Mouse (Mus musculus) hindbrain, embryonic 12.5 days (tissue): ENCODE data around the gene Sds. TPM values are rescaled to one million over a fixed set of nuclear protein-coding genes. Genes with fewer than 3 reads are reported as not detected.
"Not testable (repeated sequence)": the region's sequence is repeated elsewhere in the genome, so short reads cannot be mapped to it uniquely, and the experiment has no call there.

Experiments
- ATAC-seq: fragments of 200-750 bp; cut with Nextera tagmentation; 2 replicates; pipeline ENCODE4 v1.8.0; 2017; ENCODE audit warnings: moderate TSS enrichment; ENCODE audit not compliant: low FRiP score
- H3K27ac ChIP-seq: fragments of 300-500 bp; sonication (generic); 2 replicates; pipeline ENCODE4 v1.5.1; 2016; ENCODE audit warnings: mild to moderate bottlenecking
- H3K27me3 ChIP-seq: fragments of 300-500 bp; sonication (generic); 2 replicates; pipeline ENCODE4 v1.6.1; 2016; ENCODE audit warnings: mild to moderate bottlenecking
- H3K36me3 ChIP-seq: fragments of 300-500 bp; sonication (generic); 2 replicates; pipeline ENCODE4 v1.6.1; 2016; ENCODE audit warnings: mild to moderate bottlenecking
- H3K4me1 ChIP-seq: fragments of 300-500 bp; sonication (generic); 2 replicates; pipeline ENCODE4 v1.6.1; 2016
- H3K4me2 ChIP-seq: fragments of 300-500 bp; sonication (generic); replicated peaks from 2 replicates; pipeline ENCODE4 v1.6.1; 2016; ENCODE audit warnings: mild to moderate bottlenecking
- H3K4me3 ChIP-seq: fragments of 300-500 bp; sonication (generic); 2 replicates; pipeline ENCODE4 v1.5.1; 2016; ENCODE audit warnings: mild to moderate bottlenecking
- H3K9ac ChIP-seq: fragments of 300-500 bp; sonication (generic); 2 replicates; pipeline ENCODE4 v1.6.1; 2016; ENCODE audit warnings: mild to moderate bottlenecking, moderate library complexity
- H3K9me3 ChIP-seq: fragments of 300-500 bp; sonication (generic); replicated peaks from 2 replicates; pipeline ENCODE4 v1.6.1; 2016; ENCODE audit warnings: mild to moderate bottlenecking
- WGBS: fragments of 180-500 bp; shearing (Covaris S2); methylation state at CpG from one replicate; pipeline ENCODE4 v1.1.7; 2016; 5-methylcytosine and 5-hydroxymethylcytosine counted together
- polyA plus RNA-seq: library from polyadenylated mRNA; unstranded; fragments of >200 nt; fragmentation: Nextera tagmentation; extraction: Ambion mirVana; gene quantifications from 2 replicates; pipeline ENCODE4 v1.2.1, GENCODE M21; 2016

The Sds gene
- polyA plus RNA-seq, 1 experiment from 2014 or later = not detected

- peaks cover 31% of the 10 kb centered on the region for H3K36me3 ChIP-seq
- H3K9me3 ChIP-seq = no peaks in the 10 kb centered on the region
- no peak for ATAC-seq
- H3K4me2 ChIP-seq = no peak overlapping the region
- H3K27me3 ChIP-seq = no peaks in the 10 kb centered on the region
- H3K9ac ChIP-seq = no peak overlapping the region
- 74% methylated on average over 10 of the region's 10 CpGs for WGBS
- peaks cover 7% of the 10 kb centered on the region for H3K4me1 ChIP-seq
- no peak overlapping the region for H3K27ac ChIP-seq
- no peak overlapping the region for H3K4me3 ChIP-seq
Observed at GRCm38 (mm10) chr5:120495064-120495702, 18.9 kb downstream of the Sds start.

GRCm38 (mm10) chr5:120495703-120496226 lies 19.4 kb downstream of the Sds start:
- Histone ChIP-seq H3K4me3 (no peak overlapping the region), H3K27me3 (no peaks in the 10 kb centered on the region), H3K9me3 (no peaks in the 10 kb centered on the region), H3K4me1 (peaks cover 7% of the 10 kb centered on the region), H3K9ac (no peak overlapping the region), H3K4me2 (no peak overlapping the region), H3K27ac (no peak overlapping the region), H3K36me3 (peaks cover 31% of the 10 kb centered on the region)
- ATAC-seq = no peak
- WGBS = 92% methylated on average over 13 of the region's 13 CpGs

DNA sequence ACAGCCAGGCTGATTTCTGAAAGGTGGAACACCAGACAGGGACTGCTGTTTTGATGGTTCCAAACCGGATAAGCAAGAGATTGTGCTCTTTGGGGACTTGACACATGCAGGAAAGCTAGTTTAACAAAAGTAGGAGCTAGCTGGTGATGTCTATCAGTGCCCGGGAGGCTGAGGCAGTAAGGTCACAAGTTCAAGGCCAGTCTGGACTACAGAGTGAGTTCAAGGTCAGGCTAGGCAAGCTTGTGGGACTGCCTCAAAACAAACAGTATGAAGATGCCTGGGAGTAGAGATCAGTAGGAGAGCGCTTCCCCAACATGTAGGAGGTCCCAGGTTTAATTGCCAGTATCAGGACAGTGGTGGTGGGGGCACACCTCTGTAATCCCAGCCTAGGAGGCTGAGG lies 20.7 kb downstream of the Sds start:
- Histone ChIP-seq H3K4me3 (no peak overlapping the region), H3K9ac (no peak overlapping the region), H3K36me3 (peaks cover 29% of the 10 kb centered on the region), H3K9me3 (no peaks in the 10 kb centered on the region), H3K27me3 (no peaks in the 10 kb centered on the region), H3K27ac (no peak overlapping the region), H3K4me1 (peaks cover 10% of the 10 kb centered on the region), H3K4me2 (no peak overlapping the region)
- no peak for ATAC-seq
- WGBS = 90% methylated on average over 3 of the region's 3 CpGs

DNA sequence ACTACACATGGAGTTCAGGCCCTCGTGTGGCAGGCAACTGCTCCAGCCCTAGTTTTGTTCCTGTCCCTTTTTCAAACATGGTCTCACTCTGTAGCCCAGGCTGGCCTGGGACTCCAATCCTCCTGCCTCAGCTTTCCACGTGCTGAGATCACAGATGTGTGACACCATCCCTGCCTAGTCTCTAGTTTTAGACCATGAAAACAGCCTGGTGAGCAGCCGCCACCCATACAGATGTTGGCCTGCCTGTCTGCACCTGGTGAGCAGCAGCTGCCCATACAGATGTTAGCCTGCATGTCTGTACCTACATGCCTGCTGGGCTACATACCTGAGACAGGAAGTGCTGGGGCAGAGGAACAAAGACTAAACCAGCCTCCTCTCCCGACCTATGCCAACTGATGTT lies 22.9 kb downstream of the Sds start:
- H3K9ac ChIP-seq = no peak overlapping the region
- no peaks in the 10 kb centered on the region for H3K9me3 ChIP-seq
- 84% methylated on average over 4 of the region's 4 CpGs for WGBS

DNA sequence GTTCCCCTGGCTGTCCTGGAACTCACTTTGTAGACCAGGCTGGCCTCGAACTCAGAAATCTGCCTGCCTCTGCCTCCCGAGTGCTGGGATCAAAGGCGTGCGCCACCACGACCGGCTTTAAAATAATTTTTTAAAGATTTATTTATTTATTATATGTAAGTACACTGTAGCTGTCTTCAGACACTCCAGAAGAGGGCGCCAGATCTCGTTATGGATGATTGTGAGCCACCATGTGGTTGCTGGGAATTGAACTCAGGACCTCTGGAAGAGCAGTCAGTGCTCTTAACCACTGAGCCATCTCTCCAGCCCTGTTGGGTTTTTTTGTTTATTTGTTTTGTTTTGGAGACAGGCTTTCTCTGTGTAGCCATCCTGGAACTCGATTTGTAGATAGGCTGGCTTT lies 24.3 kb downstream of the Sds start:
- ATAC-seq, H3K36me3 ChIP-seq, H3K4me3 ChIP-seq, H3K27me3 ChIP-seq, H3K9me3 ChIP-seq, H3K27ac ChIP-seq, H3K4me2 ChIP-seq, H3K9ac ChIP-seq: not testable (repeated sequence)
- H3K4me1 ChIP-seq = peaks cover 19% of the 10 kb centered on the region
- WGBS = 88% methylated on average over 9 of the region's 9 CpGs

More for the DNA sequence above, 22.9 kb downstream of the Sds start:
- H3K36me3 ChIP-seq = peaks cover 15% of the 10 kb centered on the region; the same call in 1 of the 2 replicates
- H3K4me2 ChIP-seq = no peak overlapping the region
- H3K4me3 ChIP-seq = no peak overlapping the region
- no peak for ATAC-seq
- peaks cover 18% of the 10 kb centered on the region for H3K4me1 ChIP-seq
- H3K27ac ChIP-seq = no peak overlapping the region
- no peaks in the 10 kb centered on the region for H3K27me3 ChIP-seq

- no peak overlapping the region for H3K27ac ChIP-seq
- H3K9ac ChIP-seq = peak overlapping the region; percentile 88; the same call in 1 of the 2 replicates
- ATAC-seq = no peak
- H3K27me3 ChIP-seq = no peaks in the 10 kb centered on the region
- 70% methylated on average over 9 of the region's 9 CpGs for WGBS
- 0 out of 2 replicates have a peak, but pooled peaks cover 6% of the 10 kb centered on the region for H3K36me3 ChIP-seq
- no peaks in the 10 kb centered on the region for H3K9me3 ChIP-seq
- peak overlapping the region; percentile 94 for H3K4me2 ChIP-seq
- peak overlapping the region; percentile 91 for H3K4me3 ChIP-seq
- peaks cover 19% of the 10 kb centered on the region for H3K4me1 ChIP-seq
Observed at GRCm38 (mm10) chr5:120502147-120502621, 25.9 kb downstream of the Sds start.

GRCm38 (mm10) chr5:120502675-120503143 lies 26.4 kb downstream of the Sds start:
- H3K27ac ChIP-seq = no peak overlapping the region
- no peaks in the 10 kb centered on the region; the same call in 1 of the 2 replicates for H3K27me3 ChIP-seq
- peak overlapping the region; percentile 88 for H3K9ac ChIP-seq
- WGBS = 8% methylated on average over 12 of the region's 12 CpGs
- no peaks in the 10 kb centered on the region for H3K9me3 ChIP-seq
- H3K4me2 ChIP-seq = peak overlapping the region; percentile 94
- H3K4me1 ChIP-seq = peaks cover 21% of the 10 kb centered on the region
- H3K4me3 ChIP-seq = peak overlapping the region; percentile 91
- no peak for ATAC-seq
- H3K36me3 ChIP-seq = 0 out of 2 replicates have a peak, but pooled peaks cover 6% of the 10 kb centered on the region

DNA sequence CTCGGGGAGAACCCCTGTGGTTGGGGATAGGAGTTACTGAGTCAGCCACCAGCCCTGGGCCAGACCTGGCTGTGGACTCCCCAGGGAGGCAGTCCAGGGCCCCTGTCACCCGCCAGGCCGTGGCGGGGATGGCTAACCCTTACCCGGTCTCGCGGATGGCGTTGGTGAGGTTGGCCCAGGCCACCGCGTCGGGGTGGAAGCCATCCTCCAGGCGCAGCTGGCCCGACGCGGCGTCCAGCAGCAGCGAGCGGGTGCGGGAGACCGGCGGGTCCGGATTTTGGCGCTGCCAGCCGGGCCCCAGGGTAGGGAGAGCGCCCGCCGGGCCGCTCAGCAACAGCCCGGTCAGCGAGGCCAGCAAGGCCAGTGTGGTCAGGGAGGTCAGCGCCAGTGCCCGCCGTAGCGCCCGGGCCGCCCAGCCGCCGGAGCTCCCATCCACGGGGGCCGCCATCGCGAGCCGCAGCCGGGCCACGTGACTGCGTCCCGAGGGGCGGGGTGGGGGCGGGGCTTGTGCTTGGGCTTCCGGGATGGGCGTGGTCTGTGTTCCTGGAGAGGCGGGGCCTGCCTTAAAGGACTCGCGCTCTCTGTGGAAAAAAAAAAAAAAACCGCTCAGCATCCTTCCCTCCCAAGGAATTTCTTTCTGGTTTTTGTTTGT lies 26.9 kb downstream of the Sds start, which contains the start of gene Plbd2:
Gene Plbd2, minus strand, starts transcription at position 482 of the 652 bp plus-strand sequence.
- Histone ChIP-seq H3K27ac (peak within 1 kb of the TSS; percentile 35; the same call in 1 of the 2 replicates), H3K27me3 (no peaks in the 10 kb centered on the region; the same call in 1 of the 2 replicates), H3K9ac (peak within 1 kb of the TSS; percentile 88), H3K4me1 (peaks cover 21% of the 10 kb centered on the region), H3K4me3 (peak within 1 kb of the TSS; percentile 91), H3K9me3 (no peaks in the 10 kb centered on the region), H3K36me3 (0 out of 2 replicates have a peak, but pooled peaks cover 5% of the 10 kb centered on the region), H3K4me2 (peak within 1 kb of the TSS; percentile 94)
- peak; percentile 73 for ATAC-seq
- WGBS = 1% methylated on average over 48 of the region's 55 CpGs

DNA sequence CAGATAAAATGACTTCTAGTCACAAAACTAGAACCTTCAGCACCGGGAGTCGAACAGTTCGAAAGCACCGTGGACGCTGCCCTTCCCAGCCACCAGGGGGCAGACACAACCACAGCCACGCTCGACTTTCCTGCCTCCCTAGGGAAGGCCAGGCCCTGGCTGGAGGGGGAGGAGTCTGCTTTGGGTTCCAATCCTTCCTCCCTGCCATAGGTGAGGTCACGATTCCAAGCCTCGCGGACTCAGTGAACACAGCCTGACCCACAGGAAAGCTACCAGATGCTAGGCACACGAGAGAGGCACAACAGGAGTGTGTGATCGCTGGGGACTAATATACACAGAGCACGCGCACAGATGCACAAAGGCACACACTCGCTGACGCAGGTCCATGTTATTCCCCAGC lies 29.0 kb downstream of the Sds start:
- Histone ChIP-seq H3K9ac (no peak overlapping the region), H3K9me3 (no peaks in the 10 kb centered on the region), H3K27me3 (no peaks in the 10 kb centered on the region; the same call in 1 of the 2 replicates), H3K36me3 (no peaks in the 10 kb centered on the region), H3K27ac (no peak overlapping the region), H3K4me2 (0 out of 2 replicates have a peak overlapping the region, but pooled peaks have one; percentile 3), H3K4me3 (no peak overlapping the region), H3K4me1 (peaks cover 21% of the 10 kb centered on the region)
- WGBS = 23% methylated on average over 16 of the region's 16 CpGs
- ATAC-seq = no peak

DNA sequence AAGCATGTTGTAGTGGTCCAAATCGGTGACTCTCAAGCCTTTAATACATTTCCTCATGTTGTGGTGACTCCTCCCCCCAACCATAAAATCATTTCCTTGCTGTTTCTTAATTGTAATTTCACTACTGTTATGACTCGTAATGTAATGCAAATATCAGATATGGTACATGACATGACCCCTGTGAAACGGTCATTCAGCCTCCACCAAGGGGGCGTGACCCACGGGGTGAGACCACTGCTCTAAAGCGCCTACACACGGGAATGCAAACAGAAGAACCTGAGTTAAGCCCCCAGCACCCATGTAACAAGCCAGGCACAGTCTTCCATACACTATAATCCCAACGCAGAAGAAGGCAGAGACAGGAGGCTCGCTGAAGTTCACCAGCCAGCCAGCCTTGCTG lies 29.5 kb downstream of the Sds start:
- no peak for ATAC-seq
- no peaks in the 10 kb centered on the region for H3K9me3 ChIP-seq
- H3K9ac ChIP-seq = no peak overlapping the region
- no peaks in the 10 kb centered on the region for H3K36me3 ChIP-seq
- no peaks in the 10 kb centered on the region; the same call in 1 of the 2 replicates for H3K27me3 ChIP-seq
- 76% methylated on average over 9 of the region's 9 CpGs for WGBS
- H3K27ac ChIP-seq = no peak overlapping the region
- H3K4me3 ChIP-seq = no peak overlapping the region
- H3K4me1 ChIP-seq = peaks cover 22% of the 10 kb centered on the region
- no peak overlapping the region for H3K4me2 ChIP-seq

DNA sequence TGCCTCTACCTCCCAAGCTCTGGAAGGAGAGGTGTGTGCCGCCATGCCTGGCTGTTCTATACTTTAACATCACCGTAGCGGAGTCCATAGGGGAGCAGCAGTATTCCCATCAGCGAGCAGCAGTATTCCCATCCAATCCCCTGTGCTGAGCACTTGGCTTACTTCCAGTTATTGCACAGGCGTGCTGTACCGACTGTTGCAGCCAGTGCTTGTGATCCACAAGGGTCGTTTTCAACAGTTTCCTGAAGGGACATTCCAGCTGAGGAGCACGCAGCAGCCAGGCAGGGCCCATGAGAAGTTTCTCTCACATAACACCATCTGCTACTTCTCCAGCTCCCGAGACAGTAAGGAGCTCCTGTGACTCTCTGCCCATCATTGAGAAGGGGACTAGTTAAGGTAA lies 30.2 kb downstream of the Sds start:
- H3K4me2 ChIP-seq = no peak overlapping the region
- no peak for ATAC-seq
- no peak overlapping the region for H3K4me3 ChIP-seq
- H3K4me1 ChIP-seq = peaks cover 29% of the 10 kb centered on the region
- H3K27ac ChIP-seq = no peak overlapping the region
- no peaks in the 10 kb centered on the region for H3K36me3 ChIP-seq
- H3K9ac ChIP-seq = no peak overlapping the region
- no peaks in the 10 kb centered on the region for H3K9me3 ChIP-seq
- WGBS = 68% methylated on average over 9 of the region's 9 CpGs
- H3K27me3 ChIP-seq = peaks cover 3% of the 10 kb centered on the region

- H3K9ac ChIP-seq = no peak overlapping the region
- peaks cover 25% of the 10 kb centered on the region for H3K4me1 ChIP-seq
- no peak overlapping the region for H3K27ac ChIP-seq
- WGBS = 49% methylated on average over 4 of the region's 4 CpGs
- H3K27me3 ChIP-seq = peaks cover 11% of the 10 kb centered on the region
- H3K4me3 ChIP-seq = no peak overlapping the region
- H3K36me3 ChIP-seq = no peaks in the 10 kb centered on the region
- ATAC-seq = no peak
- no peak overlapping the region for H3K4me2 ChIP-seq
- no peaks in the 10 kb centered on the region for H3K9me3 ChIP-seq
Observed at GRCm38 (mm10) chr5:120507311-120507710, 31.0 kb downstream of the Sds start.
